Mouse (Mus musculus): ENCODE results near the gene Zbtb45.

DNA sequence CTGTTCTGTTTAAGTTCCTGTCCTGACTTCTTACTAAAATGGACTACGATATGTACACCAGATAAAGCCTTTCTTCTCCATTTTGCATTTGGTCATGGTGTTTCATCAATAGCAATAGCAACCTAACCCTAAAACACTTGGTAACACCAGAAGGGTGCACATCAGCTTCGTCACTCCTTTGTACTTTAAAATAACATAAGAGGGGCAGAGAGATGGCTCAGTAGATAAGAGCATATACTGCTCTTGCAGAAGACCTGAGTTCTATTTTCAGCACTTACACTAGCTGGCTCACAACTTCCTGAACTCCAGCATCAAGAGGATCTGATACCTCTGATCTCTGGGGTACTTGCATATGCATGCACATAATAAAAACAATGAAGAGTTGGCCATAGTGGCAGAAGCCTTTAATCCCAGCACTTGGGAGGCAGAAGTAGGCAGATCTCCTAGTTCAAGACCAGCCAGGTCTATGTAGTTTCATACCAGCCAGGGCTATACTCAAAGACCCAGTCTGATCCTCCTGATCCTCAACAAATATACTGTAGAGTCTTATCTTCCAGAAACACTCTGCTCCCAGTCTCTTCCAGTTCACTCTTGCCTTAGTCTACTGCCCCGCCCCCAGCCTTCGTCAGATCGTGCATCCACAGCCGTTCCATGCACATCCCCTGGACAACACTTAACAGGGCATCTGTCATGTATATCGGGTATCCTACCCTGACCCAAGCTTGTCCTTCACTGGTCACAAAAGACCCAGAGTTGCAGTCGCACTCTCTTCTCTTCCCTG is 22.2 kb downstream of the Zbtb45 start:
- TF ChIP-seq MYOD1 (IDR thresholded peaks at IDR 0.05; ENCODE audit: control insufficient read depth in 1 of 3, insufficient read length in 2 of 3, low read depth in 2 of 3) (no peak), REST (IDR thresholded peaks at IDR 0.05; ENCODE audit: insufficient read depth, insufficient read length) (no peak), USF1 (IDR thresholded peaks at IDR 0.05; ENCODE audit: low read depth) (no peak), POLR2A (IDR thresholded peaks at IDR 0.05; ENCODE audit: insufficient read length, low read depth) (no peak), TCF12 (IDR thresholded peaks at IDR 0.05; ENCODE audit: insufficient read depth, poor library complexity, severe bottlenecking) (no peak)
